Comparison of ENCODE assay signal across 8 mouse cellular contexts in genomic region chr11:48807563-48808303, GRCm38 (mm10). TPM values are rescaled to one million over a fixed set of nuclear protein-coding genes. Genes with fewer than 3 reads are reported as not detected.
DNase-seq lines count a peak whose midpoint lies in the region; ATAC-seq and TF ChIP-seq lines count a peak whose summit lies in the region.
"Had no signal": no experiment of that assay in that cellular context is flagged by ENCODE, and none has a peak within 500 bp of the region (broad histone marks: within the 10 kb centered on the region; RNA-seq: fewer than 3 reads in every experiment).

No protein-coding gene starts in this region.

- no peak overlapping the region for H3K9ac ChIP-seq in lung, embryonic 15.5 days
- H3K9ac ChIP-seq in intestine, embryonic 15.5 days, result no peak overlapping the region

- H3K27ac ChIP-seq in lung, embryonic 15.5 days, result no peak overlapping the region
- H3K27ac ChIP-seq in embryonic fibroblast, embryonic 13.5 days (ENCODE audit: insufficient read depth, low read length), result no peak overlapping the region
- peak overlapping the region; percentile 19; the same call in 1 of the 2 replicates for H3K27ac ChIP-seq in intestine, embryonic 15.5 days

- no peak overlapping the region for H3ac ChIP-seq in myocyte (ENCODE audit: control insufficient read depth, insufficient read length)

- no peak overlapping the region for H3K4me2 ChIP-seq in lung, embryonic 15.5 days
- no peak overlapping the region for H3K4me2 ChIP-seq in intestine, embryonic 15.5 days (replicated peaks)
- H3K4me2 ChIP-seq in myocyte (ENCODE audit: low read depth), result no peak overlapping the region

- TF ChIP-seq CTCF in embryonic fibroblast, embryonic 13.5 days (IDR thresholded peaks at IDR 0.05; ENCODE audit: borderline replicate concordance, insufficient read depth, low read length), result no peak

- H3K4me1 ChIP-seq in lung, embryonic 15.5 days, result 0 out of 2 replicates have a peak, but pooled peaks cover 10% of the 10 kb centered on the region
- H3K4me1 ChIP-seq in embryonic fibroblast, embryonic 13.5 days (ENCODE audit: control insufficient read depth, insufficient read depth, low read length), result no peaks in the 10 kb centered on the region
- peaks cover 4% of the 10 kb centered on the region; the same call in 1 of the 2 replicates for H3K4me1 ChIP-seq in intestine, embryonic 15.5 days (replicated peaks)

- no peaks in the 10 kb centered on the region for H3K27me3 ChIP-seq in lung, embryonic 15.5 days
- H3K27me3 ChIP-seq in intestine, embryonic 15.5 days (replicated peaks), result no peaks in the 10 kb centered on the region
- H3K27me3 ChIP-seq in myocyte (ENCODE audit: control insufficient read depth, insufficient read depth, insufficient read length), result no peaks in the 10 kb centered on the region

- peaks cover 99% of the 10 kb centered on the region for H3K36me3 ChIP-seq in lung, embryonic 15.5 days
- H3K36me3 ChIP-seq in intestine, embryonic 15.5 days, result peaks cover 53% of the 10 kb centered on the region
- peaks cover 68% of the 10 kb centered on the region for H3K36me3 ChIP-seq in myocyte (ENCODE audit: control insufficient read depth, insufficient read depth)

- H3K79me2 ChIP-seq in myocyte (ENCODE audit: control insufficient read depth, insufficient read depth), result peaks cover 11% of the 10 kb centered on the region

- no peak overlapping the region for H3K4me3 ChIP-seq in lung, embryonic 15.5 days
- H3K4me3 ChIP-seq in embryonic fibroblast, embryonic 13.5 days (ENCODE audit: insufficient read depth, low read length), result no peak overlapping the region
- H3K4me3 ChIP-seq in intestine, embryonic 15.5 days (replicated peaks), result no peak overlapping the region
- H3K4me3 ChIP-seq in myocyte, result no peak overlapping the region

- TF ChIP-seq POLR2A in embryonic fibroblast, embryonic 13.5 days (IDR thresholded peaks at IDR 0.05; ENCODE audit: low read depth, low read length), result peak; percentile 24; the same call in 1 of the 2 replicates
- TF ChIP-seq POLR2A in myocyte (IDR thresholded peaks at IDR 0.05; ENCODE audit: insufficient read length, low read depth), result no peak

- H3K9me3 ChIP-seq in lung, embryonic 15.5 days, result no peaks in the 10 kb centered on the region
- H3K9me3 ChIP-seq in intestine, embryonic 15.5 days, result no peaks in the 10 kb centered on the region

- ATAC-seq in lung, embryonic 15.5 days (ENCODE audit: borderline replicate concordance, extremely low read depth, low FRiP score, low TSS enrichment), result peak; percentile 35; the same call in 1 of the 2 replicates
- peak; percentile 44 for ATAC-seq in intestine, embryonic 15.5 days

- no peak for DNase-seq in lung, postnatal 10 days
- no peak for DNase-seq in layer of hippocampus, adult 11-12 months (ENCODE audit: low spot score)
- no peak for DNase-seq in layer of hippocampus, adult 9-10 months (ENCODE audit: low spot score)
- DNase-seq: heart, postnatal 10 days had no signal

- 53% methylated on average over 14 of the region's 14 CpGs for WGBS in lung, embryonic 15.5 days
- 60% methylated on average over 14 of the region's 14 CpGs for WGBS in intestine, embryonic 15.5 days

TF ChIP-seq in myocyte, 11 proteins besides CTCF, POLR2A, EP300 and RAD21:
- TF ChIP-seq E2F4 (IDR thresholded peaks at IDR 0.05; ENCODE audit: insufficient read depth), result no peak
- peak; percentile 63 for TF ChIP-seq POLR2AphosphoS2 (IDR thresholded peaks at IDR 0.05; ENCODE audit: insufficient read length, low read depth)
- TF ChIP-seq USF1 (IDR thresholded peaks at IDR 0.05; ENCODE audit: low read depth), result no peak

RNA-seq across cellular contexts. Expression of gene Rack1, which starts 7.6 kb away (rescaled TPM):
- polyA plus RNA-seq in lung, embryonic 15.5 days (2015; fragmentation: Nextera tagmentation; extraction: Ambion mirVana), result 699 and 713 TPM in 2 replicates
- polyA plus RNA-seq in embryonic fibroblast, embryonic 13.5 days (2011; ENCODE audit: insufficient read length, low read depth, missing spikeins), result 1,745 and 1,759 TPM in 2 replicates
- polyA plus RNA-seq in intestine, embryonic 15.5 days (2015; fragmentation: Nextera tagmentation; extraction: Ambion mirVana), result 815 and 831 TPM in 2 replicates
- 2,993 TPM for polyA plus RNA-seq in myocyte (2012; fragmentation: generic; extraction: Trizol)

RNA-seq across cellular contexts. Expression of gene Trim41, which starts 9.4 kb away (rescaled TPM):
- polyA plus RNA-seq in lung, embryonic 15.5 days (2015; fragmentation: Nextera tagmentation; extraction: Ambion mirVana), result 5.4 and 5.7 TPM in 2 replicates
- 27.2 and 40.7 TPM in 2 replicates for polyA plus RNA-seq in embryonic fibroblast, embryonic 13.5 days (2011; ENCODE audit: insufficient read length, low read depth, missing spikeins)
- 4.1 and 6.4 TPM in 2 replicates for polyA plus RNA-seq in intestine, embryonic 15.5 days (2015; fragmentation: Nextera tagmentation; extraction: Ambion mirVana)
- 31.3 TPM for polyA plus RNA-seq in myocyte (2012; fragmentation: generic; extraction: Trizol)

RNA-seq across cellular contexts. Expression of gene Trim7, which starts 18.2 kb away (rescaled TPM):
- polyA plus RNA-seq in lung, embryonic 15.5 days (2015; fragmentation: Nextera tagmentation; extraction: Ambion mirVana), result 0.54 and 1.1 TPM in 2 replicates
- polyA plus RNA-seq in embryonic fibroblast, embryonic 13.5 days (2011; ENCODE audit: insufficient read length, low read depth, missing spikeins), result 16.0 and 19.1 TPM in 2 replicates
- 1.1 and 2.7 TPM in 2 replicates for polyA plus RNA-seq in intestine, embryonic 15.5 days (2015; fragmentation: Nextera tagmentation; extraction: Ambion mirVana)
- polyA plus RNA-seq in myocyte (2012; fragmentation: generic; extraction: Trizol), result 5.4 TPM

RNA-seq across cellular contexts. Expression of gene Gm12184, which starts 18.7 kb away (rescaled TPM):
- polyA plus RNA-seq in lung, embryonic 15.5 days (2015; fragmentation: Nextera tagmentation; extraction: Ambion mirVana), result 3.0 and 8.2 TPM in 2 replicates
- polyA plus RNA-seq in embryonic fibroblast, embryonic 13.5 days (2011; ENCODE audit: insufficient read length, low read depth, missing spikeins), result 40.5 and 61.2 TPM in 2 replicates
- 3.7 and 5.4 TPM in 2 replicates for polyA plus RNA-seq in intestine, embryonic 15.5 days (2015; fragmentation: Nextera tagmentation; extraction: Ambion mirVana)
- polyA plus RNA-seq in myocyte (2012; fragmentation: generic; extraction: Trizol), result 13.2 TPM
